Mouse (Mus musculus) lung, postnatal 0 days (tissue): Measurements from ENCODE around the gene Fhad1.

Experiments used
- CTCF ChIP-seq: IDR thresholded peaks from 2 replicates; pipeline ENCODE4 v1.5.1; 2016; ENCODE audit warnings: antibody characterized with exemption, mild to moderate bottlenecking
- EP300 ChIP-seq: IDR thresholded peaks from 2 replicates; pipeline ENCODE4 v1.6.1; 2016; ENCODE audit warnings: antibody characterized with exemption, mild to moderate bottlenecking, control low read depth

DNA sequence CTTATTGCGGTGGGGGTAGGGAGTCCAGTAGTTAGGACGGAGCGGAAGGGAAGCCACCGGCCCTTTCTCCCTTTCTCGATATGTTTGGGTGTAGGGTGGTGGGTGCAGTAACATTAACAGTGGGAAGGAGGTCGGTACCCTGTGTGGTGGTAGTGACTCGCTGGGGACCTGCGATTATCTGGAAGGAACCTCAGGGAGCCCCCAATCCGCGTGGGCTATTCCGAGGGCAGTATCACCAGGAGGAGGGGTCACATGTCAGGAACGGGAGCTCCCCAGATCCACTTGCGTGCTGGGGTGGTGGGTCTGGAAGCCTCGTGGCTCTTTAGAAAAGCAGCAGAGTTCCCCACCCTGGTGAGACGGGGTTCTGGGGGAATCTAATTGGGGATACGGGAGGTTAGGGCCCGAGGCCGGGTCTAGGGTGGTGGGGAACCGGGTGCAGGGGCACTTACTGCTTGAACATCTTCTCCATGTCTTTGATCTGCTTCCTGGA lies 140.7 kb downstream of the Fhad1 start:
- TF ChIP-seq CTCF = no peak
- TF ChIP-seq EP300 = no peak
